Comparison of ENCODE assay signal across 8 mouse cellular contexts in genomic region chr5:139324691-139325394, GRCm38 (mm10). TPM values are rescaled to one million over a fixed set of nuclear protein-coding genes. Genes with fewer than 3 reads are reported as not detected.
DNase-seq lines count a peak whose midpoint lies in the region; ATAC-seq lines count a peak whose summit lies in the region.

No protein-coding gene starts in this region.

- peaks cover 23% of the 10 kb centered on the region for H3K4me1 ChIP-seq in heart, embryonic 15.5 days (replicated peaks)

- DNase-seq in spleen, adult 18-20 months, result peak; percentile 43 to 63
- DNase-seq in spleen, adult 12 weeks (ENCODE audit: low spot score), result no peak
- DNase-seq in cerebellum, postnatal 10 days, result peak; percentile 85
- DNase-seq in layer of hippocampus, postnatal 25 days (ENCODE audit: extremely low spot score in 1 of 2, low spot score in 1 of 2), result peak; percentile 26 to 62
- peak; percentile 47 for DNase-seq in lung, postnatal 14 days
- peak; percentile 58 to 59 for DNase-seq in right cerebral cortex, adult 2 months (ENCODE audit: low spot score in 2 of 2)
- DNase-seq in embryo, embryonic 11 days, result no peak

- H3K27me3 ChIP-seq in heart, embryonic 15.5 days, result peaks cover 46% of the 10 kb centered on the region

- H3K4me3 ChIP-seq in heart, embryonic 15.5 days, result peak overlapping the region; percentile 64

- ATAC-seq in heart, embryonic 15.5 days (replicated peaks; ENCODE audit: insufficient number of reproducible peaks, insufficient read depth, low FRiP score, low read depth), result peak; percentile 45

- WGBS in heart, embryonic 15.5 days, result 2% methylated on average over 59 of the region's 62 CpGs

- peak overlapping the region; percentile 69 for H3K9ac ChIP-seq in heart, embryonic 15.5 days

- peak overlapping the region; percentile 99 for H3K4me2 ChIP-seq in heart, embryonic 15.5 days

- no peaks in the 10 kb centered on the region for H3K36me3 ChIP-seq in heart, embryonic 15.5 days

- H3K9me3 ChIP-seq in heart, embryonic 15.5 days (replicated peaks), result no peaks in the 10 kb centered on the region

- H3K27ac ChIP-seq in heart, embryonic 15.5 days, result no peak overlapping the region

RNA-seq across cellular contexts. Expression of gene Adap1, which starts 0.6 kb away (rescaled TPM):
- polyA plus RNA-seq in heart, embryonic 15.5 days (2015; fragmentation: Nextera tagmentation; extraction: Ambion mirVana), result 1.9 and 3.1 TPM in 2 replicates
- total RNA-seq in layer of hippocampus, postnatal 25 days (2021), result 100 to 1,000 TPM; 207 to 215 TPM

RNA-seq across cellular contexts. Expression of gene Cox19, which starts 26.4 kb away (rescaled TPM):
- polyA plus RNA-seq in heart, embryonic 15.5 days (2015; fragmentation: Nextera tagmentation; extraction: Ambion mirVana), result 69.7 and 77.3 TPM in 2 replicates
- 10 to 100 TPM; 66.7 to 67.9 TPM for total RNA-seq in layer of hippocampus, postnatal 25 days (2021)

RNA-seq across cellular contexts. Expression of gene Cyp2w1, which starts 27.6 kb away (rescaled TPM):
- polyA plus RNA-seq in heart, embryonic 15.5 days (2015; fragmentation: Nextera tagmentation; extraction: Ambion mirVana), result 0.47 TPM in 1 of 2 replicates, not detected in the other
- total RNA-seq in layer of hippocampus, postnatal 25 days (2021), result not detected

RNA-seq across cellular contexts. Expression of gene Gpr146, which starts 52.7 kb away (rescaled TPM):
- polyA plus RNA-seq in heart, embryonic 15.5 days (2015; fragmentation: Nextera tagmentation; extraction: Ambion mirVana), result 14.0 and 14.7 TPM in 2 replicates
- total RNA-seq in layer of hippocampus, postnatal 25 days (2021), result 10 to 100 TPM; 12.7 to 13.1 TPM

Comparison
In these comparisons a context has a peak if more than half of its experiments do, and no peak if none do; other contexts are left out.
1. DNase-seq: peak in spleen, adult 18-20 months (2 of 2), cerebellum, postnatal 10 days (2 of 2), layer of hippocampus, postnatal 25 days (2 of 2), lung, postnatal 14 days (single experiment) and right cerebral cortex, adult 2 months (2 of 2); none in spleen, adult 12 weeks (single experiment) and embryo, embryonic 11 days (single experiment).